ENCODE assay signal across 8 mouse cellular contexts in genomic region chr4:138454571-138455140, GRCm38 (mm10). TPM values are rescaled to one million over a fixed set of nuclear protein-coding genes. Genes with fewer than 3 reads are reported as not detected.
DNase-seq lines count a peak whose midpoint lies in the region; ATAC-seq and TF ChIP-seq lines count a peak whose summit lies in the region.

No protein-coding gene starts in this region.

- WGBS in bone marrow, adult 2 months: 2% methylated on average over 76 of the region's 78 CpGs
- under 1% methylated on average over 78 of the region's 78 CpGs for WGBS in forebrain, embryonic 10.5 days
- WGBS in liver, postnatal 0 days (ENCODE audit: insufficient replicate concordance): under 1% methylated on average over 55 of the region's 78 CpGs

- peak overlapping the region; percentile 71 for H3K4me2 ChIP-seq in liver, postnatal 0 days (ENCODE audit: low read depth, low read length)

- peak overlapping the region; percentile 75 for H3K4me3 ChIP-seq in G1E (ENCODE audit: low read depth, low read length)
- H3K4me3 ChIP-seq in bone marrow, adult 2 months (replicated peaks; ENCODE audit: control insufficient read depth, low read depth, low read length): peak overlapping the region; percentile 14
- peak overlapping the region; percentile 87 for H3K4me3 ChIP-seq in forebrain, embryonic 10.5 days
- peak overlapping the region; percentile 67 for H3K4me3 ChIP-seq in liver, postnatal 0 days (ENCODE audit: low read depth, low read length)

- H3K27ac ChIP-seq in bone marrow, adult 2 months (ENCODE audit: control insufficient read depth, insufficient read depth, low read depth, low read length, poor library complexity): no peak overlapping the region; the same call in 1 of the 2 replicates
- peak overlapping the region; percentile 88 for H3K27ac ChIP-seq in forebrain, embryonic 10.5 days
- peak overlapping the region; percentile 87 for H3K27ac ChIP-seq in liver, postnatal 0 days (ENCODE audit: low read depth)

- peak; percentile 69 for DNase-seq in G1E (ENCODE audit: low spot score)
- peak; percentile 66 for DNase-seq in forebrain, embryonic 10.5 days (ENCODE audit: extremely low spot score, low spot score)
- peak; percentile 68 to 69 for DNase-seq in heart, postnatal 10 days
- peak; percentile 70 to 84 for DNase-seq in kidney, postnatal 36 days
- DNase-seq in liver, postnatal 0 days: peak; percentile 70
- DNase-seq in retina, embryonic 14.5 days (ENCODE audit: low spot score): peak; percentile 73

- TF ChIP-seq CTCF in G1E (IDR thresholded peaks at IDR 0.05; ENCODE audit: low read depth, low read length): no peak
- TF ChIP-seq CTCF in bone marrow, adult 2 months (IDR thresholded peaks at IDR 0.05; ENCODE audit: control insufficient read depth, insufficient read depth, low read length): no peak
- no peak for TF ChIP-seq CTCF in liver, postnatal 0 days (IDR thresholded peaks at IDR 0.05; ENCODE audit: low read depth)

- ATAC-seq in G1E (ENCODE audit: extremely low read depth, insufficient number of reproducible peaks, low FRiP score, poor library complexity, severe bottlenecking): no peak
- ATAC-seq in liver, postnatal 0 days: peak; percentile 44
- no peak for ATAC-seq in erythroid progenitor cell, adult 5-6 weeks (replicated peaks; ENCODE audit: low FRiP score, poor library complexity, severe bottlenecking)

- peaks cover 40% of the 10 kb centered on the region for H3K27me3 ChIP-seq in G1E (ENCODE audit: insufficient read depth, low read length)
- peaks cover 93% of the 10 kb centered on the region for H3K27me3 ChIP-seq in forebrain, embryonic 10.5 days (ENCODE audit: poor library complexity, severe bottlenecking)
- peaks cover 37% of the 10 kb centered on the region for H3K27me3 ChIP-seq in liver, postnatal 0 days (ENCODE audit: insufficient read depth, low read length)

- TF ChIP-seq EP300 in liver, postnatal 0 days (IDR thresholded peaks at IDR 0.05; ENCODE audit: low read depth): no peak

- intact Hi-C loops in heart, postnatal 10 days (cut with DNase I): no loop called here

- peak overlapping the region; percentile 75 for H3K9ac ChIP-seq in liver, postnatal 0 days (replicated peaks)

- H3K9me3 ChIP-seq in G1E (replicated peaks): peaks cover 10% of the 10 kb centered on the region
- no peaks in the 10 kb centered on the region for H3K9me3 ChIP-seq in forebrain, embryonic 10.5 days
- H3K9me3 ChIP-seq in liver, postnatal 0 days (ENCODE audit: low read length): no peaks in the 10 kb centered on the region

- TF ChIP-seq POLR2A in bone marrow, adult 2 months (IDR thresholded peaks at IDR 0.05; ENCODE audit: borderline replicate concordance, control insufficient read depth, low read depth, low read length): no peak

- H3K36me3 ChIP-seq in G1E (replicated peaks): no peaks in the 10 kb centered on the region
- no peaks in the 10 kb centered on the region for H3K36me3 ChIP-seq in forebrain, embryonic 10.5 days (replicated peaks)
- no peaks in the 10 kb centered on the region for H3K36me3 ChIP-seq in liver, postnatal 0 days (replicated peaks; ENCODE audit: insufficient read depth, low read length)

- peaks cover 36% of the 10 kb centered on the region for H3K4me1 ChIP-seq in G1E (ENCODE audit: insufficient read depth, low read depth, low read length)
- peaks cover 2% of the 10 kb centered on the region; the same call in 1 of the 2 replicates for H3K4me1 ChIP-seq in bone marrow, adult 2 months (ENCODE audit: control insufficient read depth, insufficient read depth, low read length)
- peaks cover 62% of the 10 kb centered on the region for H3K4me1 ChIP-seq in forebrain, embryonic 10.5 days
- peaks cover 14% of the 10 kb centered on the region for H3K4me1 ChIP-seq in liver, postnatal 0 days (ENCODE audit: insufficient read depth)

RNA-seq across cellular contexts. Expression of gene Camk2n1, which starts 0.5 kb away (rescaled TPM):
- total RNA-seq in G1E (2014; fragmentation: Nextera tagmentation) (3.0 TPM in 2 replicates), G1E (2017) (1.5 and 1.6 TPM in 2 replicates)
- polyA plus RNA-seq in G1E (2012): 3.7 and 4.9 TPM in 2 replicates
- polyA plus RNA-seq in bone marrow, adult 2 months (2011; ENCODE audit: insufficient read depth, insufficient read length, low replicate concordance, missing spikeins): 2.2 and 3.4 TPM in 2 replicates
- polyA plus RNA-seq in forebrain, embryonic 10.5 days (2016; fragmentation: Nextera tagmentation; extraction: Ambion mirVana): 0.96 and 0.98 TPM in 2 replicates
- 10 to 100 TPM in 1 of 2 experiments, 1 to 10 TPM in 1; 9.8 to 10.1 TPM for total RNA-seq in heart, postnatal 10 days (2021)
- polyA plus RNA-seq in liver, postnatal 0 days (2015; fragmentation: Nextera tagmentation; extraction: Ambion mirVana): 5.5 and 6.1 TPM in 2 replicates
- total RNA-seq in erythroid progenitor cell, adult 5-6 weeks (2015; ENCODE audit: low replicate concordance): 0.42 TPM in 1 of 2 replicates, not detected in the other
- 0.30 TPM in 1 of 2 replicates, not detected in the other for total RNA-seq in erythroid progenitor cell, adult 5-6 weeks (2017; ENCODE audit: low replicate concordance)

RNA-seq across cellular contexts. Expression of gene Mul1, which starts 20.2 kb away (rescaled TPM):
- 8.6 and 10.5 TPM in 2 replicates for total RNA-seq in G1E (2014; fragmentation: Nextera tagmentation)
- total RNA-seq in G1E (2017): 9.2 TPM in 2 replicates
- polyA plus RNA-seq in G1E (2012): 41.4 and 53.3 TPM in 2 replicates
- polyA plus RNA-seq in bone marrow, adult 2 months (2011; ENCODE audit: insufficient read depth, insufficient read length, low replicate concordance, missing spikeins): 5.8 and 7.8 TPM in 2 replicates
- polyA plus RNA-seq in forebrain, embryonic 10.5 days (2016; fragmentation: Nextera tagmentation; extraction: Ambion mirVana): 21.2 and 22.7 TPM in 2 replicates
- 10 to 100 TPM; 70.6 to 72.2 TPM for total RNA-seq in heart, postnatal 10 days (2021)
- polyA plus RNA-seq in liver, postnatal 0 days (2015; fragmentation: Nextera tagmentation; extraction: Ambion mirVana): 17.5 and 20.0 TPM in 2 replicates
- 2.9 and 3.2 TPM in 2 replicates for total RNA-seq in erythroid progenitor cell, adult 5-6 weeks (2015; ENCODE audit: low replicate concordance)
- total RNA-seq in erythroid progenitor cell, adult 5-6 weeks (2017; ENCODE audit: low replicate concordance): 3.7 and 5.0 TPM in 2 replicates

RNA-seq across cellular contexts. Expression of gene Fam43b, which starts 58.3 kb away (rescaled TPM):
- total RNA-seq in G1E (2014; fragmentation: Nextera tagmentation) (not detected in 2 replicates), G1E (2017) (0.11 TPM in 1 of 2 replicates, not detected in the other)
- not detected in 2 replicates for polyA plus RNA-seq in G1E (2012)
- not detected in 2 replicates for polyA plus RNA-seq in bone marrow, adult 2 months (2011; ENCODE audit: insufficient read depth, insufficient read length, low replicate concordance, missing spikeins)
- not detected in 2 replicates for polyA plus RNA-seq in forebrain, embryonic 10.5 days (2016; fragmentation: Nextera tagmentation; extraction: Ambion mirVana)
- total RNA-seq in heart, postnatal 10 days (2021): not detected
- polyA plus RNA-seq in liver, postnatal 0 days (2015; fragmentation: Nextera tagmentation; extraction: Ambion mirVana): not detected in 2 replicates
- total RNA-seq in erythroid progenitor cell, adult 5-6 weeks (2015; ENCODE audit: low replicate concordance): not detected in 2 replicates
- total RNA-seq in erythroid progenitor cell, adult 5-6 weeks (2017; ENCODE audit: low replicate concordance): not detected in 2 replicates

Comparison
In these comparisons a context has a peak if more than half of its experiments do, and no peak if none do; other contexts are left out.
1. H3K4me3 ChIP-seq: peak in every context shown above with its lines; median percentile 87 in forebrain, embryonic 10.5 days; 75 in G1E; 67 in liver, postnatal 0 days; 14 in bone marrow, adult 2 months.